Mouse (Mus musculus) layer of hippocampus, postnatal 36 days (tissue): ENCODE data around the gene Mbtps1. TPM values are rescaled to one million over a fixed set of nuclear protein-coding genes. Genes with fewer than 3 reads are reported as not detected.

Experiments used
- DNase-seq, 2 experiments: peaks; one replicate each; pipeline ENCODE4 v3.0.0; 2022
- total RNA-seq, 2 experiments: library from RNA; stranded (reverse); gene quantifications; 2 replicates each; pipeline ENCODE4 v1.2.3; 2021

Mbtps1 gene
- total RNA-seq, 2 experiments from 2014 or later, result 70.3 to 74.6 TPM

DNA sequence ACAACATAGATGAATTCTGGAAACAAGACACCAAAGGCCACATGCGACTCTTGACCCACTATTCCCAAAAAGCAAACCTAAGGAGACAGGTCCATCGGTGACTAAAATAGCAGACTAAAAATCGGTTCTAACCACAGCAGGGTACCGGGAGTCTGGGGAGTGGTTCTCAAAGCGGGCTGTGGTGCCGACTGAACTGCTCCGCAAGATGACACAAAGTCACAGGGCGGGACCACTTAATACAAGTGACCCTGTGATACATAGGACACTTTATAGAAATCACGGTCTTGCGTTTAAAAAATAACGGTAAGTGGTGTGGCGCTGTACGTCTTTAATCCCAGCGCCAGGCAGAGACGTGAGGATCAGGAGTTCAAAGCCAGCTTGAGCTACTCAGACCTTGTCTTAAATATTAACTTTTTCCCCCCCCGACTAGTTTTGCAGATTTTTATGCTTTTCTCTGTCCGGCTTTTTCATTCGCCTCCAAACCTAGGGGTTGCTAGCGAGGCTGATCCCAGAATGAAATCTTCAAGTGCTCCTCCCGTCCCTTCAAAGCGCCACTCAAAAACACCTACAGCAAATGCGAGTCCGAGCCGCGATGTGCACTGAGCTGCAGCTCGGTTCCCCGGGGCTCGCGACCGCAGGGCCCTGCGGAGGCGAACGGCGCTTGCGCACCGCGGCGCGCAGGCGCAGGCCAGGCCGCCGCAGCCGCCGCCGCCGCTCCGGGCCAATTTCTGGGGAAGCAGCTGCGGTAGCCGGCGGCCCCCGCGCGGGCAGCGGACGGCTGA is 523 bp downstream of the Mbtps1 start:
- DNase-seq, result no peak

DNA sequence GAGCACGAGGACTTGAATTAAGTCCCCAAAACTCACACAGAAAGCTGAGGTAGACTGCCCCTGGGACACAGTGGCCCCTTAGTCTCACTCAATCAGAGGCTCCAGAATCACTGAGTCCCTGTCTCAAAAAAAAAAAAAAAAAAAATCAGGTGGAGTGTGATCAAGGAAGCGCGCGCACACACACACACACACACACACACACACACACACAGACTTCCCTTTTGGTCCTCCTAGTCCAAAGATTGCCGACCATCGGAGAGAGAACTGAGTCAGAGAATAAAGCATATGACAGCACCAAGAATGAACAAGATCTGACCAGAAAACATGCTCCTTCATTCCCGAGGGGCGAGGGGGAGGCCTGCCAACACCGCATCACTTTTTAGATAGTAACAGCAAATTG is 1.4 kb downstream of the Mbtps1 start:
- DNase-seq, result no peak

DNA sequence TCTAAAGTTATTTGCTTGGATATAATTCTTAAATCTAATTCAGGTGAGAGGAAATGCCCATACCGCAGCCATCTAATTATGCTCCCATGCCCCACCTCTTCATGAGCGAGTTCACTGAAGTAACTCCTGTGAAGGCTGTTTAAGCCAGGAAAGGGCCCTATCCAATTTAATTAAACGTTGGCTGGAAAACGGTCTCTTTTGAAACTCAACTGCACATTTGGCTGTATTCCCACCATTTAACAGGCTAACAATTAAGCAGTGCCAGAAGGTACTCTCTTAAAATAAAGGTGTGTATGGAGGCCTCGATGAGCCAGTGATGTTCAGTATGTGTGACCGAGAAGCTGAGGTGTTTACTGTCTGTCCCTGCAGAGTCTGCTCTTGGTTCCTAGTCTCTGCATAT is 2.7 kb downstream of the Mbtps1 start:
- DNase-seq, result no peak

DNA sequence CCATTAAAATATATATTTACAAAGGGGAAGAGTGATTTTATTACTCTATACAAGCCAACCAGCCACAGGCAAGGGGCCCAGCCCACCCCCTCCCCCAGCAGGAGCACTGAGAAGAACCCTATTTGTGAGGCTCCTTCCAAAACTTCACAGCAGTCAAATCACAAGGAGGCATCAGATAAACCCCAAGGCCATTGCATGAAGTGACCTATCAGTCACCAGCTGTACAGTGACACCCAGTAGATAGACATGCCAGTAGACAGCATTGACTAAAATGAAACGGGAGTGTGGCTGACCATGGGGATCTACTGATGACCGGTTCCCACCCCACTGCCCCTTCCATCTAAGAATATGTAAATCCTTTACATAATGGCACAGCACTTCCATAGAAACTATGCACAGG is 5.6 kb downstream of the Mbtps1 start:
- no peak for DNase-seq

DNA sequence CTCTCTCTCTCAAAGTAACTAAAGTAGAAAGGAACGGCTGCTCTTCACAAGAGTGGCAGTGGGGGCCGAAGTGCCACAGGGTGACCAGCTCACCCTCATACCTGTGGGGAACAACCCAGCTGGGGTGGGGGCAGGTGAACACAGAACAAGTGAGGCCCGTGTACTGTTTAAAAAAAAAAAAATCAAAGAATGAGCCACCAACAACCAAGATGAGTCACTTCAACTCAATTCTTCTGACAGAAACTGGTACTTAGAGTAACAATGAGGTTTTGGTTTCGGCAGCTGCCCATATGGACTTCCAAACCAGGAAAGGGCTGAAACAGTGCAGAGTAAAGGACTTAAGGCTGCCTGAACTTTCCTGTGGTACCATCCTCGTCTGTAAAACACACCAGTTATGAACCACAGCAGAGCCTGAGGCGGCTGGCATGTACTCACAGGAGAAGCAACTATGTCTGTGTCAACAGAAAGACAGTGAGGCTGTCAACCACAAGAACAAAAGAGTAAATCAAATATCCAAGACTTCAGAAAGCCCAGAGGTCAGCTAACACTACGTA is 9.9 kb downstream of the Mbtps1 start:
- DNase-seq, result no peak

DNA sequence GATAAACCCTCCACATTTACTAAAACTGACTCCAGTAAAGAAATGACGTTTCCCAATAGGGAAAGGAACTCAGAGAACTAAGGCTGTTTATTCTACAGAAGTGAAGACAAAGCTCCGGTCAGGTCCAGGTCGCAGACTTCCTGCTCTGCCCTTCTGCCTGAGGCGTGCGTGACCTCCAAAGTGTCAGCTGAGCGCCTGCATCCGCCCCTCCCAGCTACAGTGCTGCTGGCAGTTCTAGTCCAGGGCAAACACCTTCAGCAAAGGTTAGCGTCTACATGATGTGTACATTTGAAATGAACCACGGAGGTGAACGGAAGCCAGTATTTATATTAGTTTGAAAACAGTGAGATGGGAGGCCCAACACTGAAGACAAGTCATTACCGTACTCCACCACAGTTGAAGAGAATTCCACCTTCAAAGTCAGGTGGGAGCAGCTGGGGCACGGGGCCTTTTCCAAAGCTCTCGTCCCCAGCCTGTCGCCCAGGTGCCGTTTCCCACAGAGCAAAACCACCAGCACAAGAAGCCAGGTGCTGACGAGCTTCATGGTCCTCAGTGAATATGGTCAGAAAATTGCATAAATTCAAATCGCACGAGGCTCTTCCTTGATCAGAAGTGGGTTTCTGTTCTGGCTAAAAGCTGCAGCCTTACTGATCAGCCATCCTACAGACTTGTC is 11.4 kb downstream of the Mbtps1 start:
- no peak for DNase-seq

DNA sequence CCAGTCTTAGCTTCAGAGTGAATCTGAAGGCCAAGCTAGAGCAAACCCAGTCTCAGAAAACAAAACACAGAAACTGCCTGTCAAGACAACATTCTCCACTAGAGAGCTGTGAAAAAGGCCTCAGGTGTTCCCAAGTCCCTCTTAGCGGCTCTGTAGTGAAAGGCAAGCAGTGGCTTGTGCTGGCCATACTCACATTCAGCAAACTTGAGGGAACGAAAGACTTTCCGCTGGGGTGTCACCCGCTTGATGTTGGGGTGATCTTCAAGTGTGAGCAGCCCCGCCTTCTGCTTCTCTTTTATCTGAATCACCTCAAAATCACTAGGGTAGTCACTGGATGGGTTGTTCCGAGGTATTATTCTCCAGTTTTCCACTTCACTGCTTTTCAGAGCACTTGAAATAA is 12.7 kb downstream of the Mbtps1 start:
- DNase-seq, result no peak

DNA sequence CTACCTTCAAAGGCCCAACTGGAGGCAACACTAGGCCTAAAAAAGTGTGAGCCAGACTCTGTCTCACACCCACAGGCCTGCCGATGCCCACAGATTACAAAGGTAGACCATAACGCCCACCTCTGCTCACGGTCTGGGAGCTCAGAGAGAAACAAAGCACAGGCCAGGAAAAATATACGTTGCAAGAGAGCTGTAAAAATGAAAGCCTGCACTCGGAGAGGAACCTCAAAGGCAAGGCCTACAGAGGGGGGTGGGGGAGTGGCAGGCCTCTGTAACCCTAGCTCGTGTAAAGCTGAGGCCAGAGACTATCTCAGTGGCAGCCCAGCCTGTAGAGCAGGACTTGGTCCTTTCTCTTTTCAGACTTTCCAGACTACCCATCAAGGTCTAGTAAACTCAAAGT is 13.4 kb downstream of the Mbtps1 start:
- DNase-seq, result no peak

DNA sequence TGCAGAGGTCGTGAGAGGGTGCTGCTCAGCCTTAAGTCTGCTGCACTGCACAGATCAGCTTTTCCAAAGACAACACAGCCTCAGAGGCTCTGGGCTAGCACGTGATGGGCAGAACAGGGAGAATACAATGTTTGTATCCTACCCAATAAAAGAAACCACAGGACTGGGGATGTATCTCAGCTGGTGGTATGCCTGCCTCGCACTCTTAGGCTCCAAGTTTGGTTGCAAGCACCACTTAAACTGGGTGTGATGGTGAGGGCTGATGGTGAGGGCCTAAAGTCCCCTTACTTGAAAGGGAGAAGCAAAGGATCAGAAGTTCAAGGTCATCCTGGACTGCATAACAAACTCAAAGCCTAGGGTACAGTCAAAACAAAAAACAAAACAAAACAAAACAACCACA is 13.9 kb downstream of the Mbtps1 start:
- DNase-seq, result no peak

DNA sequence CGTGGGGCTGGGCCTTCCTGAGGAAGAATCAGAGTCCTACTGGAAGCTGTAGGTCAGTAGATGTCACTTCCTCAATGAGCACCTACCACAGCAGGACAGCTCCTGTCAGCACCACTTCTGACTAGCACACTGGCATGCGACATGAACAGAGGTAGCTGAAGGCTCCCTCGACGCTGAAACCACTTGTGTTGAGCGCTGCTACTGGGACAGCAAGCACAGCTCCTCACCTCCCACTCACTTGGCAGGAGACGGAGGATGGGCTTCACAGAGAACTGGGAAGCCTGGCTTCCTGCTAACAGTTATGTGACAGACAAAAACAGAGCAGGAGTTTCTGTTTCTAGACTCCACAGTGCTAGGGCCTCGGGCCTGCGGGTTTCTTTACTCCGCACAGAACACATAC is 26.6 kb downstream of the Mbtps1 start:
- DNase-seq, result peak; percentile 63 to 68

DNA sequence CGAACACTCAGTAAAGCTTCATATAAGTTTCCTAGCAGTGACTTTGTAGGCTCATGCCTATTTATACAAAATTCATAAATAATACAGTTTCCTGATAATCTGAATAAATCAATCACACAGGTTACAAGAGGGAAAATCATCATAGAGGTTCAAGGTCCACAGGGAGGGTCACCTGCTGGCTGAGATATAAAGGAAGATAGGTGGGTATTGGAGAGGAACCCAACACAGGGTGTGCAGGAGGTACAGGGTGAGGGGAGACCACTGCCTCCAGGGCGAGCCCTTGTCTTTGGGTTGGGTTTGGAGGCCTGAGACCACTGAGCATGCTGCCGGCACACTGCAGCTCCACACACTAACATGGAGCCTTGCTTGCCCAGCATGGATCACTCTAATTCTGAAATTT is 27.1 kb downstream of the Mbtps1 start:
- DNase-seq, result no peak

DNA sequence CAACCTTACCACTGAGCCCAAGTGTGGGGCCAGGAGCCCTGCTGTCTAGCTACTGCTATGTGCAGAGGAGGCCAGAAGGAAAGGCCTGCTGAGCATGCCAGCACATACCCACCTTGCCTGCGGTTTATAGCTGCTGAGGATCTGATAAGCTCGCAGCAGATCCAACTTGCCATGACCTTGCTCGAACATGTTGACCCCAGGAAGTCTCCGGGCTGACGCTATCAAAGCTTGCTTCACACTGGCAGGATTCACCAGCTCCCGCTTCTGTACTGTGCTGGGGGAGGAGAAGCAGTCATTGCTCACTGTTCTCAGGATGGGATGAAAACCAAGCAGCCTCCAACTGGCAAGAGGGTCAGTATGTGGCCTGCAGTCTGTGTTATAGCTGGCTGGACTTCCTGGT is 27.6 kb downstream of the Mbtps1 start:
- no peak for DNase-seq

DNA sequence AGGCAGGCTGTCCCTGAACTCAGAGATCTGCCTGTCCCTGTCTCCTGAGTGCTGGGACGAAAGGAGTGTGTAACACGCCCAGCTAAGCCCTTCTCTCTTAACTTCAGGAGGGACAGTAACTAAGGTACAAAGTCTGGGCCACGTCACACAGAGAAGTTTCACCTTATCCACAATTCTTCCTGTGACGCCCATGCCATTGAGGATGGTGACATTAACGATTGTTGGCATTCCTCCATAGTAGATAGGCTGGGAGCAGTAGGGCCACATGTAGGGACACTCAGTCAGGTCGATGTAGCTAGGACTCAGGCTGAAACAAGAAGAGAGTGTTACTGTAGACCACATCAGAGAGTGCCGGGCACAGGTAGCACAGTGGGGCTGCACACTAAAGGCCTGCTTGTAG is 29.8 kb downstream of the Mbtps1 start:
- DNase-seq, result no peak

DNA sequence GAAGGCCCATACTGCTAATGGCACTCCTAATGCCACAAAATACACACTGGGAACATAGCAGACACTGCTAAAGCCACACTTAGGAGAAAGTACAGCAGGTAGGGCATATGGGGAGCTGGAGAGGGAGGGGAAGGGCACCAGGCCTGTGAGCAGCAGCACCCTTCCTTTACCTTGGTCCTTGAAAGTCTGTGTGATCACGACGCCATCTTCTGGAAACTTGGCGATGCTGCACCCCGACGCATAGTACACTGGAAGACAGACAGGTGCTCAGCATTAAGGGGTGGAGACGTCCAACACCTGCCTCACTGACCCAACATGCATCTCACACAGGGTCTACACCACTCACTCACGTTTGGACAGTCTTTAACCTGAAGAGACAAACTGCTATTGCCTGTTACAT is 38.4 kb downstream of the Mbtps1 start:
- no peak for DNase-seq

DNA sequence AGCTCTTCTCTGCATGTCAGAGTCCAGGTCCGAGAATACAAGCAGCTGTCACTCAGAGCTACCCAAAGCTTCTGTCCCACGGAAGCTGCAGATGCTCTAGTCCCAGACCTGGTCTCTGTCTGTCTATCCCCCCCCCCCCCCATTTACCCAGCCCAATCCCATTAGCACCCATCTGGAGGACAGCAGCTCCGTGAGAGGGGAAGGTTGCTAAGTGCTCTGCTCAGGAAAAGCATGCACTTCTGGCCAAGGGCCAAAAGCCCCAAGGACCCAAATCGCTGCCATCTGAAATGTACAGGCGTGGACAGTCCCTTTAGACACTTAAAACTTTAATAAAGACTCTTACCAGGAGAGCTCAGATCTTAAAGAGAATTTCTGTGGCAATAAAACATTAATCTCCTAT is 41.9 kb downstream of the Mbtps1 start:
- DNase-seq, result no peak

DNA sequence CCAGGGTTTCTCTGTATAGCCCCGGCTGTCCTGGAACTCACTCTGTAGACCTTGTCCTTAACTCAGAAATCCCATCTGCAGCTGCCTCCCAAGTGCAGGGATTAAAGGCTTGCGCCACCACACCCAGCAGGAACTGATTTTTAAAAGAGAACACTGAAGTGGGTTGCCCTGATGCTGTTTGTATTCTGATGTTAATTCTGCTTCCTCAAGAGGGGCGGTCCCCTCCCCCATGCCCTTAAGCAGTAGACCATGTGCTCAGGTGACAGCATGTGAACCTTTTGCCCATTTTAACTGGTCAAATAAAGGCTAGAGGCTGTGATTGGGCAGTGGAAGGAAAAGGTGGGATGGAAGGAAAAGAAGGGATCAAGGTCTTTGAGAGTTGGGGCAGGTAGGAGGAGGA is 42.8 kb downstream of the Mbtps1 start:
- DNase-seq, result no peak

DNA sequence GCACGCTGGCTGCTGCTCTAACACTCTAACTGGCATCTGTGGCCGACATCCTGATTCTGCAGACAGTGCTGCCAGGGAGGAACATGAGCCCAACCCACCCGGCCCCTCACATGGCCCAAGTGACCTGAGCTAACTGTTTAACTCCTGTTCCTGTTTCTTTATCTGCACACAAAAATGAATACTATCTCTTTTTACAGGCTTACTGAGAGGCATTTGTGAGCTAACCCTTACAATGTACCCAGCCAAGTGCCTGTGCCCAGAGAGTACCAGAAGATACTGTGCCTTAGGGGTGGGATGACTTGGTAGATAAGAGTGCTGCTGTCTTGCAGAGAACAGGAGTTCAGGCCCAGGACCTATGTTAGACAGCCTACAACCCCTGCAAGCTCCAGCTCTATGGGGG is 43.6 kb downstream of the Mbtps1 start:
- no peak for DNase-seq

DNA sequence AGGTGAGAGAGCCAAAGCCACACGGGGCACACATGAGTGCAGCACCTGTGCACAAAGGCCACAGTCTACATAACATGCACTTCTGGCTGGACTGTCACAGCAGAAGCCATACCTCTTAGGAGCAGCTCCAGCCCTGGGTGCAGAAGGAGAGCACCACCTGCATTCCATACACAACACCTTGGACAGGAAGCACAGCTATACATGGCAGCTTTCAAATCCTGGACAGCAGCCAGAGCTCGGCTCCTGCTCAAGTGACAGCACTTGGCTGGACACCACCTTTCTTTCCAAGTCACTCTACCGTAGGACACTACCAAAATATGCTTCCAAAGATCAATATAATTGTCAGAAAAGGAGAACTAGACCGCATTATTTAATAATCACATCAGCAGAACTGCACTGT is 45.1 kb downstream of the Mbtps1 start:
- no peak for DNase-seq

DNA sequence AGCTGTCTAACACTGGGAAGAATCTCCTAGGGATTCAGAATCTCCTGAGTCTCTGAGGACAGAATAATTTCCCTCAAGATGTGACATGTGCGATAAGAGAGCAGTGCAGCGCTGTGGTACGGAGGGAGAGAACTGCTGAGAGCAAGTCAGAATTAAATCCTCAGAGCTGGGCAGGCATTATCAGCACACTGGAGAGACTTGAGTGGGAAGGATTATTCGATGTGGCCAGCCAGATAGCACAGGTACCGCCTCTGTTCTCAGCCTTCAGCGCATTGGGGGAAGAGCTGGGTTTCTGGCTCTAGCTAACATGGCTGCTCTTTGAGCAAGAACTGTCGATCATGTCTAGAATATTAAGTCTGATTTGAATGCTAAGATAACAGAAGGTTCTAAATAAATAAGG is 46.8 kb downstream of the Mbtps1 start:
- no peak for DNase-seq

DNA sequence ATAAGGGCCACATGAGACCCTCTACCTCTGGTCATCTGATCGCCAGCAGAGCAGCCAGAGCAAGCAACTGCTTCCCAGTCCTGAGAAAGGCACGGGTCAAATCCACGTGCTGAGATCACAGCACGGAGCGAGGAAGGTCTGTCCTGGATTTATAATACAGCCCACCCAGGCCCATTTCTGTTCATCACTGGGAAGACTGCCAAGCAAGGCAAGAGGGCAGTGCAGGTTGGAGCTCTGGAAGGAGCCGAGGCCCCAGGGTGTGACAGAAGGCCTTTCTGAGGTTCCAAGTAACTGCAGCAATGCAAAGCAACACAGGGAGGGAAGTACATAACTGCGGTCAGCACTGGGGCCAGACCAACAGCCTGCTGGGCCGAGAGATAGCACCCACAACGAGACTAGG is 48.1 kb downstream of the Mbtps1 start:
- no peak for DNase-seq

DNA sequence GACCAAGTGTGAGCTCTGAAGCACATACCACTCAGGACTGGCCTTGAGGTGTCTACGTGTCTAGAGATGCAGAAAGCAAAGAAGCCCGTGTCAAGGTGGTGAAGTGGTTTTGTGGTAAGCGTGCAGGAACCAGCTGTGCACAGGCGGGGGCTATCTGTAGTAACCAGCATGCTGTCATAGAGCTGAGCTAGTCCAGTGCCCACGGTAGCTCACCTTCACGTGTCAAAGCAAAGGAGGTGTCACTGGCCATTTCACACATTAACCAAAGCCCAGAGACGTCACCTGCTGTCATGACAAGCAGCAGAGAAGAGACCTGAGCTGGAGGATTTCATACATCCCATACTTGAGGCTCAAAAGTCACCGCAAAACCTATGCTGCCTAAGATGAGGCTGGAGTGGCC is 52.4 kb downstream of the Mbtps1 start:
- no peak for DNase-seq

DNA sequence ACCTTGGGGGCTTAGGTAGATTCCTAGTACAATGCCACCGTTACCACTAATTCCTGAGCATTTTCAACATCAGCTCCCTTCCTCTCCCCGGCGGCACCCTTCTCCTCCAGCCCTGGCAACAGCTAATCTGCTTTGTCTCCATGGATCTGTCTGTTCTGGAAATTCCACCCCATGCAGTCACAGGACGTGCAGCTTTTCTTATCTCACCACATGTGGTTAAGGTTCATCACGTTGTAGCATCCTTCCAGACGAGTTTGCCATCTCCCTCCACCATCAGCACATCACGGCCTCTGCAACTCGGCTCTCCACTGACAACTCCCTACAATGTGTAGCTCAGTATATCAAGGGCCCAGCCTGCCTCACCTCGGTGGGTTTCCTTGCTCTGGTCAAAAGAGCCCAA is 53.0 kb downstream of the Mbtps1 start:
- DNase-seq, result no peak

DNA sequence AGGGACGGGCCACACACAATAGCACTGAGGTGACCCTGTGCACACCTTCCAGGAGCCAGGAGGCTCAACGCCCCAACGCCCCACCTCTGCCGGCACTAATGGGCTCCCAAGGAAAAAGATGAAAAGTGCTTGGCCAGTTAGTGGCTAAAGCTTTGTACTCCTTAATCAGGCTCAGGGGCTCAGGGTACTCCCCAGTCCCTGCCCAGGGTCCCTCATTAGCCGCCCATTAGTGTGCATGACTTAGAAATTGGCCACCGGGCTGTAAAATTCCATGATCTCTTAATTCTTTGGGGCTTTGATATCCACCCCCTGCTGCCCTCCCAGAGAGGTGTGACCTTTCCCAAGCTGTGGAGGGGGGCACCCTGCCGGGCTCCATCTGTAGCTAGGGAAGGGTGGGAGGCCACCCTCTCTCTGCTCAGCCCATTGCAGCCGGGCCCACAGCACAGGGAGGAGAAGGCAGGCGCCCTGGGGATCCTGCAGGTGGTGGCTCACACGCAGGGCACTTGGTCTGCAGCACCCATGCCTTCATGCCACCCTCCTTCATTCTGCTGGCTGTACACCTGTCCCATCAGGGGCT is 55.3 kb downstream of the Mbtps1 start:
- DNase-seq, result no peak

DNA sequence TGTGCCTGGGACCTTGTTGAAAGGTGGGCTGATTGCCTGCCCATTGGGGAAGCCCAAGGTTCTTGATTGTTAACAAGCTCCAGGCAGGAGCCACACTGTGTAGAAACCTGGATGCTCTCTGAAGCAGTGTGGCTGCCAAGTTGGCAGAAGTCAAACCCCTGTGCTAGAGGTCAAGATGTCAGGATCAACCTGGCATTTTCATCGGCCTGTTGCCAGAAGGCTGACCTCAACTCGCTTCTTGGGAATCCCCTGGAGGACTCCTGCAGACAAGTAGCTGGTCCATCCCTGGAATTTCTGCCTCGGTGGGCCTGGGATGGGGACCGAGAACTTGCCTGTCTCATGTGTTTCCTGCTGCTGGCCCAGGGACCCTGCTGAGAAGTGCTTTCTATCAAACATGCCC is 56.4 kb downstream of the Mbtps1 start:
- DNase-seq, result no peak
